ENCODE assay signal across 8 mouse cellular contexts in the genomic region with DNA sequence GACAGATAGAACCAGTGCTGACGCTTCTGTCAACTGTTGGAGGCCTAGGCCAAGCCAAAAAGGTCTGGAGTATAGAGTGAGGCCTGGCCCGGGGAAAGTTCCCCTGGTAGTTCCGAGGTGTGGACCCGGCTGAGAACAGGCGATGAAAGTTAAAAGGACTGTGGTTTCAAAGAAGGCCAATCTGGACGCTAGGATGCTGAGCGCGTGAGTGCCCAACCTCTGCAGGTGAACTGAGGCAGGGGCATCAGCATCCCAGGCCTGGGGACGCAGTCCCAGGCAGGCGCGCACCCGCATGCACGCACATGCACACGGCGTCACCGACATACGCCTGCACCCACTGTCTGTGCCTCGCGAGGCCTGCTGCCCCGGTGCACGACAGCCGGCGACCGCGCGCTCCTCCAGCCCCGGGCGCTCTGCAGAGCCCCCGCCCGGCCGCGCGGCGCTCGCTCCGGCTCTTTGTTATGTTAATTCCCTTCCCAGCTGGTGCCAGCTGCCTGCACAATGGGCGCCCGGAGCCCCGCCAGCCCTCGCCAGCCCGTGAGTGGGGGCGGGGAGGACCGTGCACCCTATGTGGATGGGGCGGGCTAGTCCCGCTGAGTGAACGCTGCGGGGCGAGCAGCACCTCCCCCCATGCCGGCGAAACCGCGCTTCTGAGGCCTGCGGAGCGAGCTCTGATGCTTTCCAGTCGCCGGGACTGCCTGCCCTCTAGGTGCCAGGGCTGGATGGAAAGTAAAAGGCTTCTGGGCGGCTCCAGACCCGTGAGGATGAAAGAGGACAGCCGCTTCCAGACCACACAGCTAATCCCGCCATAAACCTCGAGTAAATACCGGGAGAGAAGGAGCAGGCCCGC. TPM values are rescaled to one million over a fixed set of nuclear protein-coding genes. Genes with fewer than 3 reads are reported as not detected.
DNase-seq lines count a peak whose midpoint lies in the region; ATAC-seq and TF ChIP-seq lines count a peak whose summit lies in the region.

No protein-coding gene starts in this region.

- DNase-seq in urinary bladder, postnatal 14 days (ENCODE audit: low spot score) = peak; percentile 22
- no peak for DNase-seq in urinary bladder, adult 18-20 months (ENCODE audit: low spot score in 2 of 2)
- peak; percentile 55 for DNase-seq in heart, postnatal 4 days
- peak; percentile 76 to 85 for DNase-seq in layer of hippocampus, postnatal 10 days (ENCODE audit: low spot score in 2 of 2)
- DNase-seq in lung, postnatal 0 days (ENCODE audit: low spot score) = peak; percentile 49
- DNase-seq in right cerebral cortex, postnatal 14 days = peak; percentile 70
- DNase-seq in c-Kit-positive CD71-positive TER-119-positive erythroid progenitor cells, embryonic 14.5 days (ENCODE audit: low spot score) = no peak

- ATAC-seq in embryonic facial prominence, embryonic 12.5 days (ENCODE audit: insufficient number of reproducible peaks, insufficient read depth, low FRiP score, low TSS enrichment) = peak; percentile 70
- peak; percentile 78 for ATAC-seq in lung, postnatal 0 days

- peak overlapping the region; percentile 76 for H3K4me2 ChIP-seq in embryonic facial prominence, embryonic 12.5 days (replicated peaks)
- peak overlapping the region; percentile 95 for H3K4me2 ChIP-seq in lung, postnatal 0 days (replicated peaks; ENCODE audit: low read depth, low read length)

- TF ChIP-seq CTCF in lung, postnatal 0 days (IDR thresholded peaks at IDR 0.05) = no peak; the same call in none of the 2 replicates

- peak overlapping the region; percentile 95 for H3K27ac ChIP-seq in embryonic facial prominence, embryonic 12.5 days
- no peak overlapping the region for H3K27ac ChIP-seq in lung, postnatal 0 days (ENCODE audit: low read length)

- 0 out of 2 replicates have a peak, but pooled peaks cover 5% of the 10 kb centered on the region for H3K27me3 ChIP-seq in embryonic facial prominence, embryonic 12.5 days
- H3K27me3 ChIP-seq in lung, postnatal 0 days (replicated peaks; ENCODE audit: insufficient read depth, low read length) = no peaks in the 10 kb centered on the region

- H3K9me3 ChIP-seq in embryonic facial prominence, embryonic 12.5 days = no peaks in the 10 kb centered on the region
- no peaks in the 10 kb centered on the region for H3K9me3 ChIP-seq in lung, postnatal 0 days (ENCODE audit: low read length)

- WGBS in embryonic facial prominence, embryonic 12.5 days = 2% methylated on average over 63 of the region's 63 CpGs
- 3% methylated on average over 62 of the region's 63 CpGs for WGBS in lung, postnatal 0 days

- H3K36me3 ChIP-seq in embryonic facial prominence, embryonic 12.5 days = no peaks in the 10 kb centered on the region
- no peaks in the 10 kb centered on the region for H3K36me3 ChIP-seq in lung, postnatal 0 days (ENCODE audit: insufficient read depth, low read length)

- peak overlapping the region; percentile 46 for H3K9ac ChIP-seq in embryonic facial prominence, embryonic 12.5 days
- H3K9ac ChIP-seq in lung, postnatal 0 days (replicated peaks; ENCODE audit: low read depth) = 0 out of 2 replicates have a peak overlapping the region, but pooled peaks have one; percentile 1

- no peak for TF ChIP-seq EP300 in lung, postnatal 0 days (IDR thresholded peaks at IDR 0.05)

- H3K4me3 ChIP-seq in embryonic facial prominence, embryonic 12.5 days = peak overlapping the region; percentile 37
- peak overlapping the region; percentile 39 for H3K4me3 ChIP-seq in lung, postnatal 0 days (ENCODE audit: low read depth, low read length)

- H3K4me1 ChIP-seq in embryonic facial prominence, embryonic 12.5 days = peaks cover 35% of the 10 kb centered on the region
- H3K4me1 ChIP-seq in lung, postnatal 0 days (ENCODE audit: insufficient read depth, low read depth, low read length) = peaks cover 5% of the 10 kb centered on the region; the same call in 1 of the 2 replicates

RNA-seq across cellular contexts. Expression of a gene that starts 21.0 kb away (rescaled TPM):
- 69.6 and 80.7 TPM in 2 replicates for polyA plus RNA-seq in embryonic facial prominence, embryonic 12.5 days (2016; fragmentation: Nextera tagmentation; extraction: Ambion mirVana)
- 10 to 100 TPM; 14.9 to 16.7 TPM for total RNA-seq in heart, postnatal 4 days (2021)
- total RNA-seq in layer of hippocampus, postnatal 10 days (2021) = 10 to 100 TPM; 29.4 to 30.1 TPM
- polyA plus RNA-seq in lung, postnatal 0 days (2015; fragmentation: Nextera tagmentation; extraction: Ambion mirVana) = 3.2 and 3.4 TPM in 2 replicates

Comparison
In these comparisons a context has a peak if more than half of its experiments do, and no peak if none do; other contexts are left out.
1. DNase-seq: peak in urinary bladder, postnatal 14 days (single experiment), heart, postnatal 4 days (single experiment), layer of hippocampus, postnatal 10 days (2 of 2), lung, postnatal 0 days (single experiment) and right cerebral cortex, postnatal 14 days (single experiment); none in urinary bladder, adult 18-20 months (0 of 2) and c-Kit-positive CD71-positive TER-119-positive erythroid progenitor cells, embryonic 14.5 days (single experiment).